Mouse (Mus musculus): ENCODE data around the gene Dio1. TPM values are rescaled to one million over a fixed set of nuclear protein-coding genes. Genes with fewer than 3 reads are reported as not detected.
A peak's percentile ranks its signal among the peaks of the same experiment; 100 is the strongest.

Gene Dio1
- polyA plus RNA-seq, 1 experiment from 2014 or later = not detected

DNA sequence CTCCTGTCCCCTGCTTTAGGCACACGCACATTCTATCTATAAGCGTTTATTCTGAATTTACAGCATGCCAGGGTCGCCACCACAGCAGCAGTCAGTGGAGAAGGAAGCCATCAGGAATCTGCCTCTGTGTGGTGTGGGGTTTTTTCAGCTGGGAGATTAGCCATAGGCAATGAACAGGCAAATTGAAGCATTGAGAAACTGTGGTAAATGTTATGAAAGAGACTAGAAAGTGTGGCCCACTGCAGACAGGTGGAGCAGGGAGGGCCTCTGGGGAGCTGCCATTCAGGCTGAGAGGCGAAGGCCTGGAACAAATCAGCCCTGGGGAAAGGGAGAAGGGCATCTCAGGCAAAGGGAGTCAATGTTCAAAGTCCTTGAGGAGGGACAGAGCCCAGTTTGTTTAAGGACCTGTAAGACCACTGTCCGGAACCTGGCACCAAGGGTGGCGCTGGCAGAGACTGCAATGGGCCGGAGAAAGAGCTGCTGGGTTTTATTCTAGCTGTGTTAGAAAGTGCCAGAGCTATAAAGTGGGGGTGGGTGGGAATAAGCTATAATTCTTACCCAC, 7.1 kb downstream of the Dio1 start:
- Histone ChIP-seq H3K4me1 (no peaks in the 10 kb centered on the region), H3K36me3 (no peaks in the 10 kb centered on the region), H3K27ac (no peak overlapping the region), H3K4me3 (no peak overlapping the region), H3K27me3 (no peaks in the 10 kb centered on the region; the same call in 1 of the 2 replicates), H3K9ac (no peak overlapping the region), H3K9me3 (replicated peaks) (no peaks in the 10 kb centered on the region), H3K4me2 (replicated peaks) (no peak overlapping the region)
- WGBS = 90% methylated on average over 7 of the region's 7 CpGs
- no peak for ATAC-seq (ENCODE audit: low FRiP score)

DNA sequence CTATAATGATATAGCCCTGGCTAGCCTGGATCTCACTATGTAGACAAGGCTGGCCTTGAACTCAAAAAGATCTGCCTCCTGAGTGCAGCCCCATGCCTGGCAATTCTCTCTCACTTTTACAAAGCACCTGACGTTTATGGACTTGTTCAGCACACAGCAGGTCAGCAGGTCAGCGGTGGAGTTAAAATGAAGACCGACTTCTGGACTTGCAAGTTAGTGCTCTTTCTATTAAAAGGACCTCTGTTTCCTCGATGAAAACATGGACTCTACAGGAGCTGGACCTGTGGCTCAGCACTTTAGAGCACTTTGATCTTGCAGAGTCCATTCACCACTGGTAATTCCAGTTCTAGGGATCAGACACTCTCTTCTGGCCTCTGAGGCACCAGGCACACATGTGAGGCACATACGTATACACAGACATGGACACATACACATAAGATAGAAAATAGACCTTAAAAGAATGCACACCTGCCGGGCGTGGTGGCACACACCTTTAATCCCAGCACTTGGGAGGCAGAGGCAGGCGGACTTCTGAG, 8.8 kb downstream of the Dio1 start:
- Histone ChIP-seq H3K36me3 (no peaks in the 10 kb centered on the region), H3K4me3 (no peak overlapping the region), H3K4me1 (no peaks in the 10 kb centered on the region), H3K27ac (no peak overlapping the region), H3K9me3 (replicated peaks) (no peaks in the 10 kb centered on the region), H3K4me2 (replicated peaks) (no peak overlapping the region), H3K9ac (no peak overlapping the region), H3K27me3 (no peaks in the 10 kb centered on the region)
- 80% methylated on average over 8 of the region's 8 CpGs for WGBS
- ATAC-seq (ENCODE audit: low FRiP score) = no peak

DNA sequence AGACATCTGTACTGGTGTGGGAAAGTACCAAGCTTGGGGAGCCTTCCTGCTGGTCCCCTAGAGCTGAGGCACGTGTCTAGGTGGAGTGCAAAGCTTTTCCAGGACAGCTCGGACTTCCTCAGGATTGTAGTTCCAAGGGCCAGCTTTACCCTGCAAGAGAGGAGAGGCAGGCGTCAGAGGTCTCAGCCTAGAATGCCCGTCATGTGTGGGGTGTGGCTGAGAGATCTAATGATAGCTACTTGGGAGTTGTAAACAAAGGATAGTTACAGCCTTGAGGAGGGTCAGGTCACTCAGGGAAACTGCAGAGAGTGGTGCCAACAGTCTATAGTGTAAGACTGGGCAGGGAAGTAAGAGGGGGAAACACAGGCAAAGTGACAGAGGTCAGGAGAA, 14.7 kb downstream of the Dio1 start:
- no peaks in the 10 kb centered on the region for H3K36me3 ChIP-seq
- H3K4me2 ChIP-seq (replicated peaks) = no peak overlapping the region
- no peaks in the 10 kb centered on the region for H3K27me3 ChIP-seq
- no peak for ATAC-seq (ENCODE audit: low FRiP score)
- H3K4me3 ChIP-seq = no peak overlapping the region
- WGBS = 66% methylated on average over 4 of the region's 4 CpGs
- no peaks in the 10 kb centered on the region for H3K4me1 ChIP-seq
- H3K27ac ChIP-seq = no peak overlapping the region
- no peaks in the 10 kb centered on the region for H3K9me3 ChIP-seq (replicated peaks)
- H3K9ac ChIP-seq = no peak overlapping the region

DNA sequence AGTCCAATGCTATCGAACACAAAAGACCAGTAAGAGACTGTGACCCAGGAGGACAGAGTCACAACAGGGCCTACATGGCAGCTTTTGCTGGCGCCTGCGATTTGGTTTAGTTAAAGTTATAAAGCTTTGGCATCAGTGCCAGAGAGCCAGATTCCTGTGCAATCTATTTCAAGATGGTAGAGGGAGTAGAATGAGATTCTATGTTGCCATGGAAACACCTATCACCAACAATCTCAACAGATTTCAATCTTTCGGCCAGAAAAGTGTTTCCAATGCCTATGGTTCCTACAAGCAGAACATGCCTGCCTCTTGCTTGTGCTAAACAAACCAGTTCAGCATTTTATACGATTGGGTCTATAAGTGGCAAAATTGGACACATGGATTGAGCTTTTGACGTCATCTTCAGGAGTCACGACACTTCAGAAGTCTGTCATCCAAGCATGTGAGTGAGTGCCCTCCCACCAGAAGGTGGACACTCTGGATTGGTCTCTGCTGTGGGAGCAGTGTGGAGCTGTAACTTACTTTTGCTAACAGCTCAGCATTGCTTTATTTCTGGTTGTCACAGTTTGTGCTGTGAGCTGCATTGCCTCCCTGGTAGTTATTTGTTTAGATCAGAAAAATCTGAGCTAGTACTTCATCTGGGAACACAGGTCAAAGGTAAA, 15.2 kb downstream of the Dio1 start:
- Histone ChIP-seq H3K4me1 (no peaks in the 10 kb centered on the region), H3K9ac (no peak overlapping the region), H3K4me3 (no peak overlapping the region), H3K27me3 (no peaks in the 10 kb centered on the region), H3K4me2 (replicated peaks) (no peak overlapping the region), H3K36me3 (no peaks in the 10 kb centered on the region), H3K27ac (no peak overlapping the region), H3K9me3 (replicated peaks) (no peaks in the 10 kb centered on the region)
- no peak for ATAC-seq (ENCODE audit: low FRiP score)
- 90% methylated on average over 7 of the region's 7 CpGs for WGBS

DNA sequence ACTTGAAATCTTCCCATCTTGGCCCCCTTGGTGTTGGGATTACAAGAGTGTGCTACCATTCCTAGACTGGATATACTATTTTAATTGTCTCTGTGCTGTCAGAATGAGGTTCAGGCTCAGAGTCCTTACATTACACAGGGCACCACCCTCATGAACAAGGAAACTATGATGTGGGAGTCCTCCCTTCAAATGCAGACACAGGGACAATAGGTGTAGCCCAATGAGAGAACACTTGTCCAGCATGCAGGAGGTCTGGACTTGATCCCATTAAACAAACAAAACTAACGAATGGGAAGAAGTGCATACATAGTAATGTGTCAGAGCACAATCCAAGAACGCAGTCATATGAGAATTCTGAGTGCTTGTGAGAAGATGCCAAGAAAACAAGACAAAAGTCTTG, 19.5 kb downstream of the Dio1 start:
- ATAC-seq (ENCODE audit: low FRiP score) = no peak
- H3K4me2 ChIP-seq (replicated peaks) = no peak overlapping the region
- no peaks in the 10 kb centered on the region for H3K4me1 ChIP-seq
- H3K9ac ChIP-seq = no peak overlapping the region
- H3K27ac ChIP-seq = no peak overlapping the region
- WGBS = 93% methylated on average over 2 of the region's 2 CpGs
- H3K9me3 ChIP-seq (replicated peaks) = no peaks in the 10 kb centered on the region
- H3K27me3 ChIP-seq = no peaks in the 10 kb centered on the region
- H3K36me3 ChIP-seq = 0 out of 2 replicates have a peak, but pooled peaks cover 2% of the 10 kb centered on the region
- no peak overlapping the region for H3K4me3 ChIP-seq

DNA sequence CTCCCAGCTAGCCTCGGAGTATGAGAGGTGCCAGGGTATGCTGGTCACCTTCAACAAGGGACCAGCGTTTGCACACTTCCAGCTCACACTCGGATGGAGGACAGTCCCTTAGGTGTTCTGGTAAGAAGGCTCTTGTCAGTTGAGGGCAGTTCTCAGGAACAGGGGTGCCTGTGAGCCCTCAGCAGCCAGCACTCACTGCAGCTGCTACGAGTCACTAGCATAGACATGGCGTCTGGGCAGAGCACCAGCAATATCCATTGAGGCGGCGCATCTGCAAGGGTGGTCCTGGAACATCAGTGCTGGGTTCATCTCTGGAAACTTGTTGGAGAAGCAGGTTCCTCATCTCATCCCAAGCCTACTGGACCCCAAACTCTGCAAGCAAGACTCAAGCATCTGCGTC, 20.6 kb downstream of the Dio1 start:
- no peaks in the 10 kb centered on the region for H3K9me3 ChIP-seq (replicated peaks)
- no peak for ATAC-seq (ENCODE audit: low FRiP score)
- 92% methylated on average over 8 of the region's 8 CpGs for WGBS

DNA sequence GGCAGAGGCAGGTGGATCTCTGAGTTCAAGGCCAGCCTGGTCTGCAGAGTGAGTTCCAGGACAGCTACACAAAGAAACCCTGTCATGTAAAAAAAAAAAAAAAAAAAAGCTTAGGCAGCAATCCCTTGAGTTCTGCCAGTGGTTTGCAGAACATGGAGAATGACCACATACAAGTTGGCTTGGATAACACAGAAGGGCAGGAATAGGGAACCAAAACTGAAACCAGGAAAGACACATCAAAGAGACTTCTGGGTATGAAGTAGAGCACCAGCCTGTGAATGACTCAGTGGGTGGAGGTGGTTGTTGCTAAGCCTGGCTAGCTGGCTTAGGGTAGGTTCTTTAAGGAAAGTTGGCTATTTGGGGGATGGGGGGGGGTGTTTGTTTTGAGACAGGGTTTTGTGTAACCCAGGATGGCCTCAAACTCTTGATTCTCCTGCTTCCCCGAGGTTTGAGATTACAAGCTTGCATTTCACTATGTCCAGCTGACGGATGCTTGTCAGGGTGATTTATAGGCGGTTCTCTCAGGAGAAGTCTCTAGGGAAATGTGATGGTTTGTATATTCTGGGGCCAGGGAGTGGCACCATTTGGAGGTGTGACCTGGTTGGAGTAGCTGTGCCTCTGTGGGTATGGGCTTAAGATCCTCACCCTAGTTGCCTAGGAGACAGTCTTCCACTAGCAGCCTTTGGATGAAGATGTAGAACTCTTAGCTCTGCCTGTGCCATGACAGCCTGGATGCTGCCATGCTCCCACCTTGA, 21.3 kb downstream of the Dio1 start:
- peaks cover 12% of the 10 kb centered on the region for H3K36me3 ChIP-seq
- no peak for ATAC-seq (ENCODE audit: low FRiP score)
- no peak overlapping the region for H3K27ac ChIP-seq
- H3K4me2 ChIP-seq (replicated peaks) = no peak overlapping the region
- no peak overlapping the region for H3K4me3 ChIP-seq
- WGBS = 74% methylated on average over 3 of the region's 3 CpGs
- no peaks in the 10 kb centered on the region for H3K27me3 ChIP-seq
- no peak overlapping the region for H3K9ac ChIP-seq
- no peaks in the 10 kb centered on the region for H3K9me3 ChIP-seq (replicated peaks)
- no peaks in the 10 kb centered on the region for H3K4me1 ChIP-seq

More for the DNA sequence above, 20.6 kb downstream of the Dio1 start:
- Histone ChIP-seq H3K4me3 (no peak overlapping the region), H3K36me3 (0 out of 2 replicates have a peak, but pooled peaks cover 6% of the 10 kb centered on the region), H3K9ac (no peak overlapping the region), H3K27me3 (no peaks in the 10 kb centered on the region), H3K27ac (no peak overlapping the region), H3K4me1 (no peaks in the 10 kb centered on the region), H3K4me2 (replicated peaks) (no peak overlapping the region)

DNA sequence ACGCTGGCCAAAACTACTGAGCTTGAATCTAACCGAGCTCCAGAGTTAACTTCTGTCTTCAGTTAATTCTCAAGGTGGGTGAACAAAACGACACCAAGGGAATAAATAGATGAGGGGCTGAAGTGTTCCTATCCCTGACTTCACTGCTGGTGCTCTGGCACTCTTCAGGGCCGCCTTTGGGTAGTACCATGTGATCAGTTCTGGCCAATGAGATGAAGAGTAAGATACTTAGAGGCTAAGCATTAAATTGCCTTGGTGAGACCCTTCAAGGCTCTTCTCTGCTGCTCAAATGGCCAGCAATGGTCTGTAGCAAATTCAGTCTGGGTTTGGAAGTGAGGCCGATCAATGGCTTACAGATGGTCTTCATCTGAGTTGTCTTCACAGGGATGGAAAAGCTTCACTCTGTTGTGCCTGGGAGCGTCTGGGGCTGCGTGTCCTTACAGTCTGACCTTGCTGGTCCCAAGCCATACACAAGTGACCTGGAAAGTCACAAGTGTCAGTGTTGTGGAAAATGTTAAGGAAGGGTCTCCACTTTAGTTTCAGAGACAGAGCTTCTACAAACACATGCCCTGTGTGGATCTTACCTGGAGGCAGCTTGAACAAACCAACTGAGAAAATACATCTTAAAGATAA, 26.0 kb downstream of the Dio1 start:
- no peak overlapping the region for H3K4me2 ChIP-seq (replicated peaks)
- H3K4me1 ChIP-seq = peaks cover 8% of the 10 kb centered on the region
- H3K27me3 ChIP-seq = no peaks in the 10 kb centered on the region
- H3K9ac ChIP-seq = no peak overlapping the region
- H3K9me3 ChIP-seq (replicated peaks) = no peaks in the 10 kb centered on the region
- WGBS = 83% methylated on average over 7 of the region's 7 CpGs
- no peak for ATAC-seq (ENCODE audit: low FRiP score)
- no peak overlapping the region for H3K4me3 ChIP-seq
- H3K27ac ChIP-seq = no peak overlapping the region
- peaks cover 20% of the 10 kb centered on the region for H3K36me3 ChIP-seq

DNA sequence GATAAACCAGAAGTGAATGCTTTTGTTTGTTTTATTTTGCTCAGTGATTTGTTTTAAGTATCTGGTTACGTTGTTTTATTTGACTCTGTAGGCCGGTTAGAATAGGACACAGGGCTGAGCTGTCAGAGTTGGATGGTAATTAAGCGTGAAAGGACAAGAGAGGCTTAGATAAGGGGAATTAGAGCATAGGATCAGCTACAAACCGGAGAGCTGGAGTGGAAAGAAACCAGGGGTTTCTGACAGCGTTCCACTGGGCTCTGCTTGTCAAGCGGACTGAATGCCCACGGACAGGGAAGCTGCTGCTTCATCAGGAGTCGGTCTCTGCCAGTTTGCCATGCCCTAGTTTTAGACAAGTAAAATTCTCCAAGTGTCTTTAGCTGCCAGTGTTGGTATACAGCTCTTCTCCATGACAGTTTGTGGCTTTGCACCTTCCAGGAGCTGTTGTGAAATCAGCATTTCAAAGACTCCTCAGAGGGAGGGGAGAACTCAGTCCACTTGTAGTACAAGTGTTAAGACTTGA, 28.7 kb downstream of the Dio1 start:
- WGBS = 11% methylated on average over 8 of the region's 8 CpGs
- H3K4me1 ChIP-seq = peaks cover 8% of the 10 kb centered on the region
- H3K4me3 ChIP-seq = no peak overlapping the region
- H3K36me3 ChIP-seq = peaks cover 20% of the 10 kb centered on the region
- no peak overlapping the region for H3K9ac ChIP-seq
- no peak overlapping the region for H3K27ac ChIP-seq
- H3K9me3 ChIP-seq (replicated peaks) = no peaks in the 10 kb centered on the region
- no peaks in the 10 kb centered on the region for H3K27me3 ChIP-seq
- no peak for ATAC-seq (ENCODE audit: low FRiP score)
- H3K4me2 ChIP-seq (replicated peaks) = 0 out of 2 replicates have a peak overlapping the region, but pooled peaks have one; percentile 8

DNA sequence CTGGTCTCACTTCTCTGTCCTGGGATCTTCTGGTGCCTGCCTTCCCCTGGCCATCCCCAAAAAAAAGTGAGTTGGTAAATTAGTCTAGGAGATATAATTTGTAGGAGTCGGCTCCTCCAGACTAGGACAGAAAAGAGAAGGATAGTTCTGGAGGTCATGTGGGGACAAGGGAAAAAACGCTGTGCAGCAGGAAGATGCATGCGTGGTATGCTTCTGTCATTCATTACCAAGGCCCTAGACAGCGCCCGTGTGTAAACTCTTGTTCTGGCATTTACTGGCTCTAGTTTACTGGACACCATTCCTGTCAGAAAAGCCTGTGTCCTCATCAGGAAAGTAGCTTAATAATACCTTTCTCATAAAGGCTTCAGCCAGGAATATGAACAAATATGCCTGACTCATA, 32.5 kb downstream of the Dio1 start:
- no peaks in the 10 kb centered on the region for H3K27me3 ChIP-seq
- H3K4me3 ChIP-seq = no peak overlapping the region
- H3K36me3 ChIP-seq = no peaks in the 10 kb centered on the region
- H3K9me3 ChIP-seq (replicated peaks) = no peaks in the 10 kb centered on the region
- peaks cover 8% of the 10 kb centered on the region for H3K4me1 ChIP-seq
- 83% methylated on average over 5 of the region's 5 CpGs for WGBS
- no peak overlapping the region for H3K27ac ChIP-seq
- ATAC-seq (ENCODE audit: low FRiP score) = no peak
- H3K4me2 ChIP-seq (replicated peaks) = no peak overlapping the region
- no peak overlapping the region for H3K9ac ChIP-seq

DNA sequence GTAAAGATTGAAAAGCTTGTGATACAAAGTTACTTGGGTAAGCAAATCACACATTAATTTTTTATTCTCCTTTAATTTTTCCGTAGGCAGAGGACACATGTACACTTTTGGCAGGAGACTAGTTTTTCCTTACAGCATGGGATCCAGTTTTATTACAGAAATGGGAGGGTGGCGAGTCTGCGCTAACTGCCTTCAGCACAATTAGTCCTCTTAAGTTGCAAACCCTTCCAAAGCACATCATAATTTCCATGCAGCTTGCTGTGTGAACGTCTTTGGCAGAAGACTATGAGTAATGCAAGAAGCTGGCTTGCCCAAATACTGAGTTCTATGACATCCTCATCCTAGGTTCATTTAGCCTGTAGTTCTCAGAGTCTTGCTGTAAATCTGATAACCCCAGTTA, 33.3 kb downstream of the Dio1 start:
- Histone ChIP-seq H3K4me3 (no peak overlapping the region), H3K27ac (no peak overlapping the region), H3K9me3 (replicated peaks) (no peaks in the 10 kb centered on the region), H3K27me3 (no peaks in the 10 kb centered on the region), H3K4me2 (replicated peaks) (no peak overlapping the region), H3K9ac (no peak overlapping the region), H3K4me1 (peaks cover 6% of the 10 kb centered on the region), H3K36me3 (no peaks in the 10 kb centered on the region)
- ATAC-seq (ENCODE audit: low FRiP score) = no peak
- 86% methylated on average over 4 of the region's 4 CpGs for WGBS

DNA sequence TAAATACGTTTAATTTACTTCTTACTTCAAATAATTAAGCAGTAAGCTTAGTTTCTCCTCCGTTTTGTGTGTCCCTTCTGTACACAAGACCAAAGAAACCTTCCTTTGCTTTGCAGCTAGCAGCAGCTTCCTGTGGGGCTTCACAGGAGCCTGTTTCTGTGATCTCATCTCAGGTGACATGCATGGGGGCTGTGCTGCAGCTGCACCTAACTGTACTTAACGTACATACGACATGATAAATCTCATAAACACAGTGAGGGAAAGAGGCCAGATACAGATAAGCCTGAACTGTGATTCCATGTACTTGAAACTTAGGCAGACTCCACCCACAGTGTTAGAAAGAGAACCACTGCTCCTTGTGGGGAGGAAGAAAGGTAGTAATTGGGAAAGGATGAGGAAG, 47.0 kb downstream of the Dio1 start:
- WGBS = 78% methylated on average over 4 of the region's 4 CpGs
- H3K27me3 ChIP-seq = no peaks in the 10 kb centered on the region
- H3K9ac ChIP-seq = no peak overlapping the region
- H3K9me3 ChIP-seq (replicated peaks) = 0 out of 2 replicates have a peak, but pooled peaks cover 2% of the 10 kb centered on the region
- H3K27ac ChIP-seq = no peak overlapping the region
- H3K36me3 ChIP-seq = peaks cover 10% of the 10 kb centered on the region
- ATAC-seq (ENCODE audit: low FRiP score) = no peak
- no peak overlapping the region for H3K4me2 ChIP-seq (replicated peaks)
- no peaks in the 10 kb centered on the region for H3K4me1 ChIP-seq
- H3K4me3 ChIP-seq = no peak overlapping the region
